Mouse (Mus musculus): ENCODE data around the gene Dchs2.

DNA sequence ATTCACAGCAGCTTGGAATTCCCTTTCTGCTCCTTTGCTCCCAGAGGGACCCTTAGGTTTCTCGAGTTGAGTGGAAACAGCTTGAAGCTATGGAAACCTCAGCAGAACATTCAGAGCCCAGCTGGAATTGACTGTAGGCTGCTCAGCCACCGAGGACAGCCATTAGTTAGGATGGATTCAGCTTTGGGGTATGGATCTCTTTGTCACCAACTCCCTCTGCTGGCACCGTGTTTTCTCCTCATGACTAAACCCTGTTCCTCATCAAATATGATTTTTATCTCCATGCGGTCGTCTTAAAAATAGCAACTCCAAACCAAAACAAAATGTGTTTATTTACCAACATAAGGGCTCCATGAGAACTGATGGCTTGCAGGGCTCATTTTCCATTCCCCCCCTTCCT is 94.4 kb downstream of the Dchs2 start:
- TF ChIP-seq CTCF (IDR thresholded peaks at IDR 0.05; ENCODE audit: low read depth, low read length) (no peak), POLR2A (IDR thresholded peaks at IDR 0.05; ENCODE audit: borderline replicate concordance, low read depth, low read length) (no peak)
